Mouse (Mus musculus) hindbrain, embryonic 13.5 days (tissue): ENCODE data around the gene Fpr-rs7. TPM values are rescaled to one million over a fixed set of nuclear protein-coding genes. Genes with fewer than 3 reads are reported as not detected.

Experiments used
- ATAC-seq: fragments of 200-750 bp; cut with Nextera tagmentation; 2 replicates; pipeline ENCODE4 v1.8.0; 2017; ENCODE audit warnings: moderate TSS enrichment; ENCODE audit not compliant: low FRiP score
- H3K27ac ChIP-seq: fragments of 300-500 bp; sonication (generic); 2 replicates; pipeline ENCODE4 v1.5.1; 2015; ENCODE audit warnings: inconsistent platforms, mild to moderate bottlenecking, moderate library complexity
- H3K27me3 ChIP-seq: fragments of 300-500 bp; sonication (generic); 2 replicates; pipeline ENCODE4 v1.6.1; 2015; ENCODE audit warnings: mild to moderate bottlenecking, inconsistent platforms
- H3K36me3 ChIP-seq: fragments of 300-500 bp; sonication (generic); 2 replicates; pipeline ENCODE4 v1.6.1; 2015; ENCODE audit warnings: mild to moderate bottlenecking, inconsistent platforms
- H3K4me1 ChIP-seq: fragments of 300-500 bp; sonication (generic); replicated peaks from 2 replicates; pipeline ENCODE4 v1.6.1; 2015; ENCODE audit warnings: inconsistent platforms
- H3K4me2 ChIP-seq: fragments of 300-500 bp; sonication (generic); 2 replicates; pipeline ENCODE4 v1.6.1; 2015; ENCODE audit warnings: inconsistent platforms, mild to moderate bottlenecking, moderate library complexity
- H3K4me3 ChIP-seq: fragments of 300-500 bp; sonication (generic); 2 replicates; pipeline ENCODE4 v1.5.1; 2015; ENCODE audit warnings: mild to moderate bottlenecking, inconsistent platforms
- H3K9ac ChIP-seq: fragments of 300-500 bp; sonication (generic); 2 replicates; pipeline ENCODE4 v1.6.1; 2015; ENCODE audit warnings: mild to moderate bottlenecking, inconsistent platforms
- H3K9me3 ChIP-seq: fragments of 300-500 bp; sonication (generic); 2 replicates; pipeline ENCODE4 v1.6.1; 2016; ENCODE audit warnings: inconsistent platforms
- WGBS: fragments of 180-500 bp; shearing (Covaris S2); methylation state at CpG from one replicate; pipeline ENCODE4 v1.1.7; 2015; 5-methylcytosine and 5-hydroxymethylcytosine counted together
- polyA plus RNA-seq: library from polyadenylated mRNA; unstranded; fragments of >200 nt; fragmentation: Nextera tagmentation; extraction: Ambion mirVana; gene quantifications from 2 replicates; pipeline ENCODE4 v1.2.1, GENCODE M21; 2015

Gene Fpr-rs7
- polyA plus RNA-seq, result not detected in 2 replicates

DNA sequence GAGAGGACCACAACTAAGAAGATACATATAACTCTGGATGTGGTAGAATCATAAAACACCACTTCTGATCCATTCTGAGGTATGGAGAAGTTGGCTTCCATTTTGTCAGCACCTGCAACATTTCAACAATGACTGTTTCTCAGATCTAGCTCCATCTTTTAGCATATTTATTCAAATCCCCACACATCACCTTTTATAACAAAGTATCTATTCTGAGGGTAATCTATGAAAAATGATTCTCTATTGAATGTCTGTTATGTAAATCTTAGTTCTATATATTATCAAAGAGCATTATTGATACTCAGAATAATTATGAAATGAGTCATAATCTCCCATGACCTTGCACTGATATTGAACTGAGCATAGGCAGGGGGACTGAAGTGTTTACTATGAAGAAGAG is at the start of gene Fpr-rs7:
Gene Fpr-rs7 (minus strand): TSS at position 101 of the 400 bp plus-strand sequence.
- ATAC-seq, result no peak
- Histone ChIP-seq H3K4me1 (no peaks in the 10 kb centered on the region), H3K4me2 (no peak within 1 kb of the TSS), H3K27ac (no peak within 1 kb of the TSS), H3K27me3 (no peaks in the 10 kb centered on the region), H3K9ac (no peak within 1 kb of the TSS), H3K4me3 (no peak within 1 kb of the TSS), H3K36me3 (no peaks in the 10 kb centered on the region), H3K9me3 (peaks cover 22% of the 10 kb centered on the region)

DNA sequence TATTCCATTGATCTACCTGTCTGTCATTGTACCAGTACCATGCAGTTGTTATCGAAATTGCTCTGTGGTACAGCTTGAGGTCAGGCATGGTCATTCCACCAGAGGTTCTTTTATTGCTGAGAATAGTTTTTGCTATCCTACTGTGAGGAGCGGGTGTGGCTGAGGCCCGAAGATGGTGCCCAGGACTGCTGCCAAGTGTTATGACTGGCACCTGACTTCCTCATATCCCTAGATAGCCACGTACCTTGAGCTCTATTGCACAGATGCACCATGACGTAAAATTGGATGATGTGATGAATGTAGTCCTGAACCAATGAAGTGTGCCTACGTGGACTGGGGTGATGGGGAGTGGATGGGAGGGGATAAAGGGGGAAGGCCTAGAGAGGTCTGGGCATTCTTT is 39.9 kb downstream of the Fpr-rs7 start:
- Histone ChIP-seq H3K9me3 (peaks cover 20% of the 10 kb centered on the region), H3K4me3 (no peak overlapping the region), H3K27ac (no peak overlapping the region), H3K9ac (no peak overlapping the region), H3K4me2 (no peak overlapping the region), H3K27me3 (no peaks in the 10 kb centered on the region), H3K4me1 (no peaks in the 10 kb centered on the region), H3K36me3 (no peaks in the 10 kb centered on the region)
- ATAC-seq, result no peak
- 81% methylated on average over 6 of the region's 6 CpGs for WGBS

DNA sequence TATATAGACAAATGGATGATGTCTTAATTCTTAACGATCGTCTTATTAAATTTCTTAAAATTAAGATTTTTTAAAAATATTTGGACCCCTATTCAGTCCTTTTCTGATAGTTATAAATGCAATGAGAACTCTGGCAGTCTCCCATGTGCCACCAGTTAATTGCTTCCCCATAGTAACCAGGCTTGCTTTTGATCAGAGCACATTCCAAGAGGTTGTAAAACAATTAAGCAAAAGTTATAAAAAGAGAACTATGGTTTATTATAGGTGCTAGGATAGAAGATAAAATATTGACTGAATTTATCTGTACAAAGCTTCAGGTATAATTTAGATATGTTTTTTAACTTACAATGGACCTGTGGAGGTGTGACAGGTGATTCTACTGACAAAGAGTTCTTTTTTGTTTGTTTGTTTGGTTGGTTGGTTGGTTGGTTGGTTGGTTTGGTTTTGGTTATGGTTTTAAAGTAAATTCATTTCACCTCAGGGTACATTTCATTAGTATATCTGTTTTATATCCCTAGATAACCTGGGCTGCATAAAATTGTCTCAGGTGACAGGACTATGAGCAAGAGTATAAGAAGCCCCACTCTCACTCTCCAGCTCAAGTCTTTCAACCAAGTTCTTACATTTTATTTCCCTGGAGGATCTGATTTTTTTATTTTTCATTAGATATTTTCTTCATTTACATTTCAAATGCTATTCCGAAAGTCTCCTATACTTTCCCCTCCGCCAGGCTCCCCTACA is 42.2 kb downstream of the Fpr-rs7 start:
- H3K4me1 ChIP-seq, result no peaks in the 10 kb centered on the region
- peaks cover 14% of the 10 kb centered on the region; the same call in 1 of the 2 replicates for H3K9me3 ChIP-seq
- H3K9ac ChIP-seq, result no peak overlapping the region
- H3K4me3 ChIP-seq, result no peak overlapping the region
- no peak for ATAC-seq
- no peak overlapping the region for H3K27ac ChIP-seq
- WGBS, result 88% methylated on average over 4 of the region's 4 CpGs
- H3K4me2 ChIP-seq, result no peak overlapping the region
- H3K36me3 ChIP-seq, result no peaks in the 10 kb centered on the region
- H3K27me3 ChIP-seq, result no peaks in the 10 kb centered on the region

Other genes with a start within 250 kb of the Fpr-rs7 start
- not detected in 2 replicates for gene Vmn2r104, start 65.9 kb downstream of the Fpr-rs7 start, polyA plus RNA-seq
- not detected in 2 replicates for gene Fpr-rs6, start 68.9 kb upstream of the Fpr-rs7 start, polyA plus RNA-seq
- not detected in 2 replicates for gene Vmn2r105, start 120.8 kb upstream of the Fpr-rs7 start, polyA plus RNA-seq
- not detected in 2 replicates for gene Vmn2r106, start 171.3 kb upstream of the Fpr-rs7 start, polyA plus RNA-seq
- not detected in 2 replicates for gene Vmn2r107, start 231.0 kb upstream of the Fpr-rs7 start, polyA plus RNA-seq